Mouse (Mus musculus): ENCODE measurements around the gene Actl6a.
A peak's percentile ranks its signal among the peaks of the same experiment; 100 is the strongest.
"Not testable (repeated sequence)": the region's sequence is repeated elsewhere in the genome, so short reads cannot be mapped to it uniquely, and the experiment has no call there.

Actl6a gene

DNA sequence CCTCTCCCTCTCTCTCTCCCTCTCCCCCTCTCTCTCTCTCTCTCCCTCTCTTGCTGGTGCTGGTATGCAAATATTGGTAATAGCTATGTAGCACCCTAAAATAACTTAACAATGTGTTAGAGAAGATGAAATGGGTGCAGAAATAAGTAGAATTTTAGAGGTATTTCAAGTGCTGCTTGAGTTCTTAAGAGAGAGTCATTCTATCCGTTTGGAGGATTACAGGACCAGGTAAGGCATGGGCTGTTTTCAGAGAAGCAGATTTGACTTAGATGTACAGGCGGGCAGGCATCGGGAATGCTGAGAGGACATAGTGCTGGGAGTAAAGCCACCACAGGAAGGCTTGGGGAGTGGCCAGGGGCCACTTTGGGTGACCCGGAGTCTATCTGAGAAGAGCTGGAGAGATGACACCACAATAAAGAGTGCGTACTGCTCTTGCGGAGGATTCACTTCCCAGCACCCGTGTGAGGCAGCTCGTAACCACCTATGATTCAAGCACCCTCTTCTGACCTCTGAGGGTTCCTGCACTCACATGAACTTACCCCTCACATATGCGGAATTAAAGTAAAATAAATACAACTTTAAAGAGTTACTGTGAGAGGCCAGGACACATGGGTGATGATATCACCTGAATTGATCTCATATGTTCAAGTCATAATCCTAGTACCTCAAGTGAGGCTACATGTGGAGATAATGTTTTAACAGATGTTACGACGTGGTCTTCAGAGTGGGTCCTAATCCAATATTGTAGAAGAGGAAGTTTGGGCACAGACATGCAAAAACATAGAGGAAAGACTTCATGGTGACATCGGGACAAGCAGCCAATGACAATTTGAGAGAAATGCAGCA is 11.1 kb upstream of the Actl6a start:
- no peak for DNase-seq

GRCm38 (mm10) chr3:32695583-32695980 is 10.5 kb upstream of the Actl6a start:
- DNase-seq: no peak

- DNase-seq: peak; percentile 84
Measured at GRCm38 (mm10) chr3:32698228-32698863, 7.8 kb upstream of the Actl6a start.

- DNase-seq: not testable (repeated sequence)
Measured at GRCm38 (mm10) chr3:32704021-32704420, 2.1 kb upstream of the Actl6a start.

DNA sequence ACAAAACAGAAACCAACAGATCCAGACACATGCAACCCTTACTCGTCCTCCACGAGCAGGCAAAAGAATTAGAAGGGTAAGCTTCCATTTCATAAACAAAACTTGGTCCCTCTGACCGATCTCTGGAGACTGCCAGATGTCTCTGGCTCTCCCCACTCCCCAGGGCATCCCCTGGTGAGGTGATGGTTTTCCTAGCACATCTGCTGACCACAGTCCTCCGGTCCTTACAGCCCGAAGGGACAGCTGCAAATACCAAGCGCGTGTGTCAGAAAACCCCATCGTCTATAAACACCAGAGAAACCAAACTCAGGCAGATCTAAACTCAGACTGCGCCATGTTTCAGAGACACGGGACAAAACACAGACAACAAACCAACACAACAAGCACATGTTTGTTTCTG is 1.5 kb upstream of the Actl6a start:
- not testable (repeated sequence) for DNase-seq

- no peak for DNase-seq
Measured at GRCm38 (mm10) chr3:32708052-32708367, 1.9 kb downstream of the Actl6a start.

DNA sequence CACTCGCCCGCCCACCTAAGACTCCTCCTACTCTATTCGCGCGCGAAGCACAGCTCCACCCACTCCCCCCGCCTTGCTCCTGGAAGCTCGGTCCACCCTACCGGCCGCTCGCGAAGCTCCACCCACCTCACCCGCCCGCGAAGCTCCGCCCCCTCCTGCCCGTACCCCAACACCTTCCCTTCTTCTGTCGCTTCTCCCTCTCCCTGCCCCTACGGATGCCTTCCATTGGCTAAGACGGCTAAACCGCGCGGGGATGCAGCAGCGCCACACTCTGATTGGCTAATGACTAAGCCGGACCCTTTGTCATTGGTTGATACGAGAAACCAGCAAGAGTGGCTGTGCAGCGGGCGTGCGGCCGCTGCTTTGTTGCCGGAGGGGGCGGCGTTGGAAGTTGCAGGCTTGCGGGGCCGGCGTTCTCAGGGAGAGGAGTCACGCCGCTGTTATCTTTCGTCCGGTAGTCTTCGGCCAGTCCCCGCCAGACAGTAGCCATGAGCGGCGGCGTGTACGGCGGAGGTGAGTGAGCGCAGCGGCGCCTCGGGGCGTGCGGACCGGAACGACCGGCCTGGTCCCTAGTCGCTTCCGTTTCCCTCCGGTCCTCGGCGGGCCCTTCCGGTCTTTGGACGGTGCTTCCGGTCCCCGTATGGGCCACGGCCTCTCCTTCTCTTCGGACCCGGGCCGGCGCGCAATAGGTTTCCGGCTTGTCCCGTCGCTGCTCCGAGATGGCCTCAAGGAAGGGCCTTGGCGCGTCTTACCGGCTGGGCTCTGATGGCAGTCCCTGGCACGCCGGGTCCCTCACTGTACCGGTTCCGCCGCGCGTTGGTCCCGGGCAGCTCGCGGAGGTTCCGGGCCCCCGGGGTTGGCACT is 2.5 kb downstream of the Actl6a start:
- peak; percentile 98 for DNase-seq

DNA sequence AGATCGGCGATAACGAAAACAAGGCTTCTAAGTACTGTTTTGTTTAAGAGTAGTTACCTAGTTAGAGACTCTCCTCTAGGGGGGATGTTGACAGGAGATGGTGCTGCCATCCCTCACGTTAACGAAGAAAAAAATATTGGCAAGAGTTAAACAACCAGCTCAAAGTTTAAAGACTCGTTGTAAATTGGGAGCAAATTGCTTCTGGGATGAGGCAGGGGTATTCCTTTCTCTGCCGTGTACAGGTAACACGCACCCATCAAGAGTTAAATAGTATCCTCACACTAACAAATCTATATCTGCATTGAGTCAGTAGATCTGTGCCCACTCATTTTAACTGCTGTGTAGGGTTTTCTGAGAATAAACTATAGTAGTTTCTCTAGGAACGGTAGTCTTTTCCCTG is 3.3 kb downstream of the Actl6a start:
- DNase-seq: no peak

GRCm38 (mm10) chr3:32713711-32714110 is 7.6 kb downstream of the Actl6a start:
- DNase-seq: no peak

DNA sequence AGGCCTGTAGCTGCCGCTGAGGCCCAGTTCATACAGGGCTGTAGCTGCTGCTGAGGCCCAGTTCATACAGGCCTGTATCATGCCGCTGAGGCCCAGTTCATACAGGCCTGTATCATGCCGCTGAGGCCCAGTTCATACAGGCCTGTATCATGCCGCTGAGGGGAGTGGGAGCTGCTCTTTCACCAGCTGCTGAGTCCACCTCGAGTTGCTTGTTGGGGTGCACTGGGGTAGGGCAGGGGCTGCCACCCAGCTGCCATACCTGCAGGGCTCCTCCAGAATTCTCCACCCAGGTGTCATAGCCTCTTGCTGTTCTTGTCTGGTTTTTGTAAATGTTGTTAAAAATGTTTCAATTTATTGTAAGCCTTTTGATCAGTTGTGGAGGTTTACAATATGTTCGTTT is 11.3 kb downstream of the Actl6a start:
- not testable (repeated sequence) for DNase-seq

DNA sequence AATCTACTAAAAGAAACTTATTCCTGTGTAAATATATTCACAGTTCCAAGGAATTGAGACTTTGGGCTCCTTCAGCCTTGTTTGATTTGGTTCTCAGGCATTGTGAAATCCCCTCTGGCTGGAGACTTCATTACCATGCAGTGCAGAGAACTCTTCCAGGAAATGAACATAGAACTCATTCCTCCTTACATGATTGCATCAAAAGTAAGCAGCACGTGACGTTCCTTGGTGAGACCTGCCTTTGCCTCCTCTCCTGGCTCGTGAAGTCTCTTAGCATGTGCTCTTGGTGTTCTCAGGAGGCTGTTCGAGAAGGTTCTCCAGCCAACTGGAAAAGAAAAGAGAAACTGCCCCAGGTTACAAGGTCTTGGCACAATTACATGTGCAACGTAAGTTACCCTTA is 12.2 kb downstream of the Actl6a start:
- no peak for DNase-seq

- no peak for DNase-seq
Measured at GRCm38 (mm10) chr3:32724191-32724590, 18.1 kb downstream of the Actl6a start.

- no peak for DNase-seq
Measured at GRCm38 (mm10) chr3:32725951-32726350, 19.9 kb downstream of the Actl6a start.

DNA sequence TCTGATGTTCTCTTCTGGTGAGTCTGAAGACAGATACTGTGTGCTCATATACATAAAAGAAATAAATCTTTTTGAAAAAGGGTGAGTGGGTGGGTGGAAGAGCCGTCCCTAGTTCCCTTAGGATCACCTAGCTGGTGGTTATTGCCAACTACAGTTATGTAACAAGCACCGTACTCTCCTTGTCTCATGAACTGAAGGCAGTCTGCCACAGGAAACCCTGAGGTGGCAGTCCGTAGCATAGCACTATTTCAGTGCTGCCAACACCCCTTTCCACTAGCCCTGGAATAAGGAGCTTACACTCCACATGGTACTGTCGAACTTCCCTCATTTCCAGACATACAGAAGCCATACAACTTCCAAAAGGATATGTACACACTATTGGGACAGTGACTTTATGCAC is 21.8 kb downstream of the Actl6a start:
- DNase-seq: no peak

DNA sequence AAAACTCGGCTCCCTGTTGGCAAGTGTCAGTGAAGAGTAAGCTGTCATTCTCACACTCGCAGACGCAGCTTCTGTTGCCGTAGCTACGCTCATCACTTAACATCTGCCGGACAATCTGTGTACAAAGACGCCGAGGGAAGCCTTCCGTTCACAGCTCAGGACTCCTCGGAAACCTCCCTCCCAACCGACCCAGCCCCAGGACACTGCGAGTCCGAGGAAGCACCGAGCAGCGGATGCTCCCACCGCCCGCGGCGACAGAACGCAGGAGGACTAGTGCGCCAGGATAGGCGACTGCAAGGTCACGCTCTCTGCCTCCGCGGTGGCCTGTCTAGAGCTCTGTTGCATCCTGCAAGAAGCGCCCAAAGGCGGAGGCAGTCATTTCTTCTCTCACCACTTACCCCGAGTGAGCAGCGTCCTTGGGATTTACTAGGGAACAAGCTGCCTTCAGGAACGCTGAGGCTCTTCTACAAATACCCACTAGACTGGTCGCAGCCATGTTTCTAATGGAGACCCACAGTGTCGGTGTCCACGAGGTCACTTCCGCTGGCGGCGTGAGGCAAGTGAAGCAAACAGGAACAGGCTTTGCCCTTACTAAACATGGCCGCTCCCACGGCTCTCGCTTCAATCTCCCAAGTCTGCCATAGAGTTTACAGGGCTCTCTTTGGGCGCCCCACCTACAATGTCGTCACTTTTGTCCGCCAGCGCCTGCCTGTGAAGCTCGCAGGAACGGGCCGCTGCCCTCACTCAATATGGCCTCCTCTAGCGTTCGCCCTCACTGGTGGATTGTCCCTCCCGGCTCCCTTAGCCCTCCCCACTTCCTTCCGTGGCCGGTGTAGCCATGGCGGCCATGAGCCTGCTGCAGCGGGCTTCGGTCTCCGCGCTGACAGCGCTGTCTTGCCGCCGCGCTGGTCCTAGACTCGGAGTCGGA is 30.4 kb downstream of the Actl6a start, which contains the start of gene Ndufb5:
Ndufb5 (plus strand) TSS at position 747 of the 928 bp plus-strand sequence.
- peak; percentile 99 for DNase-seq

DNA sequence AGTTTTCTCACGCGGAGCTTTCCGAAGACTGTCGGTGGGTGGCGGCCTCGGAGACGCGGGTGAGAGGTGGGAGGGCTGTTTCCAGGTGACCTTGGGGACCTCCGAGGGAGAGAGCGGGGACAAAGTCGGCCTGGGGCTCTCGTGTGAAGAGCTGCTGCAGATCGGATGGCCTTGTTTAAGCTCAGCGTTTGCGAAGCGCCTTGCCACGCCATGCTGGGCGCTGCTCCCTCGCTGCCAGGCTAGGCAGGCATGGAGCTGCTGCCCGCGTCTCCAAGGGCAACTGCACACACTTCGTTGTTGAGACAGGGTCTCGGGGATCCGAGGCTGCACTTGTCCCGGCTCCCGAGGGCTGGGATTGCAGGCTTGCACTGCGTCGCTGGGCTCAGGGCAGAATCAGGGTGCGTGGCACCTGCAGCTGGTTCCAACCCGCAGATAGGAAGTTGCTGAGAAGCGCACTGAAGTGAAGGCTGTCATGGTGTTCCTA is 31.1 kb downstream of the Actl6a start, which contains the start of gene Mrpl47:
Mrpl47 (minus strand) TSS at position 434 of the 484 bp plus-strand sequence.
- no peak for DNase-seq

DNA sequence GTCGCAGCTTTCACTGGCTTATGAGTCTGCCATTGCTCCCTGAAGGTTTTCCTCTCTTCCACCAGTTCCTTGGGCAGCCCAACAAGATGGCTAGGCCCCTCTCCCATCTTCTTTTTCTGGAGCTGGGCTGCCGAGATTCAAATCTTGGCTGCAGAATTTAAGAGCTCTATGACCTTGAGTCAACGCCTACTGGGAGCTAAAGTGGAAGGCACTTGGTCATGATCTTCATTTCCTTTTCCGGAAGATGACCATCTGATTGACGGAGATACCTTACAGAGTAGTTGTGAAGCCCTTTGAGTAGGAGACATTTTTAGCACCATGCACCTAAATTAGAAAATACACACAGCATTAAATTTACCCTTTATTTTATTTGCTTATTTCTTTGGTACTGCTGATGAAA is 32.5 kb downstream of the Actl6a start:
- no peak for DNase-seq

- DNase-seq: no peak
Measured at GRCm38 (mm10) chr3:32742276-32742780, 36.2 kb downstream of the Actl6a start.

DNA sequence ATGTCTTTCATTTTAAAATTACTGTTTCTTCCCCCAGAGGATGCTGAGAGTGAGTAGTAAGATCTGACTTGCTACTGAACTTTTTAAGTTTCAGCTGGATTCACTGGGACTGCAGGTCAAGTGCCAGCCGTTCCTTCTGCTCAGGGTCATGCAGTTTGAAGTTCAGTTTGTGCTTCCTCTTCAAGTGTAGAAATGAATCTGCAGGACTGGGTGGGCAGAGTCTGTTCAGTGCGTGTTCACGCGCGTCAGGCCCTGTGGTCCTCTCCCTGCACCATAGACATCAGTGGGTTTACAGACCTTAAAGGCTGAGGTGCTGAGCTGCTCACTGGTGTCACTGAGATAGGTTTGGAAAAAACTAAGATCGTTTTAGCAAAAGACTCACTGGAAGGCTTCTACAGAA is 38.9 kb downstream of the Actl6a start:
- no peak for DNase-seq

- DNase-seq: not testable (repeated sequence)
Measured at GRCm38 (mm10) chr3:32745426-32745825, 39.3 kb downstream of the Actl6a start.

- DNase-seq: no peak
Measured at GRCm38 (mm10) chr3:32748384-32748783, 42.3 kb downstream of the Actl6a start.
